Mouse (Mus musculus): ENCODE measurements around the gene Asb9. TPM values are rescaled to one million over a fixed set of nuclear protein-coding genes. Genes with fewer than 3 reads are reported as not detected.

Asb9 gene
- total RNA-seq (2023), result not detected

DNA sequence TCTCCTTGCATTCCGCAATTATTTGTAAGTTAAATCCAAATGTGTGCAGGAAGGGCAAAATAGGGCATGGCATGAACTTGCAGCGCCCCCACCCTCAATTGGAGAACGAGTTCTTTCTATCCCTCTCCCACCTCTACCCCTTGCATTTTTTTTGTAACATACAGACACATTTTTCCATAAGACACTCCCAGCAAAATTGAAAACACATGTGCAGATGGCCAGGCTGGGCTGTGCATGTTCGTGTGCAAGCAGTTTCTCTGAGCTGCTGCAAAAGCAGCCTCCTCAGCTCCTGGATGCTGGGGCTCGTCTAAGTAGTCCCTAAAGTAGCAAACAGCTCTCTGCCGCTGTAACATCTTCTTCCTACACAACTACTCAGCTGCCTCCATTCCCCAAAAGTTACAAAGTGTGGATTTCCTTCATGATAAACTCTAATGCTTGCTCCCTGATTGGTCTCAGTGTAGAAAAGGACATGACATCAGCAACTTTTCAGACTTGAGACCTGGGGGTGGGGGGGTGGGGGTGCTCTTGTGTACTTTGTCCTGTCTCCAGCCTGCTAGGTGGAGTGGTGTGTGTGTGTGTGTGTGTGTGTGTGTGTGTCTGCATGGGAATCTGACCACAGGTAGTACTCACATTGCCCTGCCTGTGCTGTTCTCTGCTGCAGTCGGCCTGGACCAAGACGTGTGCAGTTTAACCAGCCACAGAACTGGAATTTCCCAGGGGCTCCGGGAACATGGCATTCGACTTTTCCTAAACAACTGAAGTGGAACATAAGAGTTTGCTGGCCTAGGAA is at the start of gene Asb9:
Asb9 (plus strand) TSS at position 619 of the 790 bp plus-strand sequence.

Other genes with a start within 250 kb of the Asb9 start
- not detected for gene Bmx, start 248.1 kb upstream of the Asb9 start, total RNA-seq (2023)
- not detected for gene Pir, start 237.0 kb upstream of the Asb9 start, total RNA-seq (2023)
- gene Vegfd, start 132.9 kb upstream of the Asb9 start, total RNA-seq (2023), result not detected
- 17.4 TPM for gene Piga, start 86.5 kb upstream of the Asb9 start, total RNA-seq (2023)
- gene Asb11, start 69.3 kb upstream of the Asb9 start, total RNA-seq (2023), result 0.32 TPM

Measured in CD4-positive naive resting alpha-beta T cell, adult 76 days (primary cell).